ENCODE assay signal across 8 mouse cellular contexts in the genomic region with DNA sequence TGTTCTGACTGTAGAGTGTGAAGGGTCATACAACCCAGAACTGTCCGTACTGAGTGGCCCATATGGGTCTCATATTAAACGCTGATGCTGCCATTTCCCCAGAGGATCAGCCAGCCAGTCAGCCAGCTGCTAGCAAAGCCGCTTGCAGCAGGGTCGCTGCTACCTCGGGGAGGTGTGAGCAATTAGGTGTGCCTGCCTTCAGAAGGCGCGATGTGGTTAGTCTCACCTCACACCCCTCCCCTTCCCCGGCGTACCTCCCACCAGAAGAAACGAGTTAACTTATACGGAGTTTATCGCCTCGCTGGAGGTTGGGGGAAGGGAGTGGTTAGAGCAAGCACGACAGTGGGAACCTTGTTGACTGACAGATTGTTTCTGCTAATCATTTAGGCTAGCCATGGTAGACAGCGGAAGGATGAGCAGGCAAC. TPM values are rescaled to one million over a fixed set of nuclear protein-coding genes. Genes with fewer than 3 reads are reported as not detected.
DNase-seq lines count a peak whose midpoint lies in the region; ATAC-seq and TF ChIP-seq lines count a peak whose summit lies in the region.

No protein-coding gene starts in this region.

- no peak; the same call in 1 of the 2 replicates for ATAC-seq in heart, embryonic 14.5 days (ENCODE audit: insufficient number of reproducible peaks, insufficient read depth, low FRiP score, low read depth)

- no peak for TF ChIP-seq CTCF in left cerebral cortex, adult 2 months (IDR thresholded peaks at IDR 0.05)

- peak; percentile 22 to 26 for DNase-seq in layer of hippocampus, postnatal 10 days (ENCODE audit: low spot score in 2 of 2)
- DNase-seq in layer of hippocampus, postnatal 14 days (ENCODE audit: low spot score in 2 of 2): no peak
- peak; percentile 44 to 52 for DNase-seq in cerebellum, postnatal 10 days
- peak; percentile 21 to 45 for DNase-seq in left cerebral cortex, adult 2 months (ENCODE audit: extremely low spot score in 1 of 2, low spot score in 2 of 2)
- peak; percentile 34 for DNase-seq in neural tube, embryonic 10.5 days (ENCODE audit: extremely low spot score, low spot score)
- no peak for DNase-seq in urinary bladder, postnatal 36 days (ENCODE audit: low spot score in 2 of 2)
- DNase-seq in testis, postnatal 14 days (ENCODE audit: low spot score): no peak

- H3K27ac ChIP-seq in heart, embryonic 14.5 days (replicated peaks in 1 of 2; ENCODE audit: control insufficient read depth in 1 of 2, insufficient read depth in 1 of 2, low read depth in 2 of 2, low read length in 2 of 2): no peak overlapping the region
- H3K27ac ChIP-seq in left cerebral cortex, adult 2 months: peak overlapping the region; percentile 90

- 1% methylated on average over 15 of the region's 15 CpGs for WGBS in heart, embryonic 14.5 days

- H3K9me3 ChIP-seq in heart, embryonic 14.5 days (ENCODE audit: control insufficient read depth, low read length): no peaks in the 10 kb centered on the region

- intact Hi-C loops in left cerebral cortex, adult 2 months (cut with DNase I): loop anchor here (5.0 kb wide), 1 partner anchor 476 kb away; no protein-coding TSS in a partner anchor

- H3K36me3 ChIP-seq in heart, embryonic 14.5 days (ENCODE audit: control insufficient read depth, insufficient read depth, low read length): no peaks in the 10 kb centered on the region

- H3K9ac ChIP-seq in heart, embryonic 14.5 days (ENCODE audit: low read length): peak overlapping the region; percentile 81

- H3K4me3 ChIP-seq in heart, embryonic 14.5 days (ENCODE audit: control insufficient read depth in 1 of 2, insufficient read depth in 1 of 2, low read depth in 1 of 2, low read length in 2 of 2): peak overlapping the region; percentile 83 to 89
- peak overlapping the region; percentile 62 for H3K4me3 ChIP-seq in left cerebral cortex, adult 2 months

- peaks cover 8 to 14% of the 10 kb centered on the region in 2 experiments; a peak in 3 of 4 replicates for H3K4me1 ChIP-seq in heart, embryonic 14.5 days (ENCODE audit: control insufficient read depth in 2 of 2, insufficient read depth in 2 of 2, low read length in 2 of 2)

- H3K27me3 ChIP-seq in heart, embryonic 14.5 days (ENCODE audit: control insufficient read depth, insufficient read depth, low read length): no peaks in the 10 kb centered on the region

- H3K4me2 ChIP-seq in heart, embryonic 14.5 days (ENCODE audit: low read length): peak overlapping the region; percentile 93

RNA-seq across cellular contexts. Expression of gene Rasgef1b, which starts 0.8 kb away (rescaled TPM):
- 10 to 100 TPM; 26.5 to 32.1 TPM for total RNA-seq in layer of hippocampus, postnatal 10 days (2021)
- 10 to 100 TPM; 26.7 to 32.2 TPM for total RNA-seq in layer of hippocampus, postnatal 14 days (2021)
- polyA plus RNA-seq in heart, embryonic 14.5 days (2014; fragmentation: Nextera tagmentation; extraction: Ambion mirVana): 42.4 and 45.9 TPM in 2 replicates
- 10 to 100 TPM; 65.7 to 88.8 TPM for total RNA-seq in left cerebral cortex, adult 2 months (2021)

Comparison
In these comparisons a context has a peak if more than half of its experiments do, and no peak if none do; other contexts are left out.
1. DNase-seq: peak in layer of hippocampus, postnatal 10 days (2 of 2), cerebellum, postnatal 10 days (2 of 2), left cerebral cortex, adult 2 months (2 of 2) and neural tube, embryonic 10.5 days (single experiment); none in layer of hippocampus, postnatal 14 days (0 of 2), urinary bladder, postnatal 36 days (0 of 2) and testis, postnatal 14 days (single experiment).